Mouse (Mus musculus) brain, embryonic 14.5 days (tissue): ENCODE measurements around the gene Ost4.

Experiments used
- CTCF ChIP-seq: fragments of 200-500 bp; IDR thresholded peaks from 2 replicates; pipeline ENCODE4 v1.5.1; 2012; ENCODE audit warnings: inconsistent platforms, mild to moderate bottlenecking, moderate library complexity, borderline replicate concordance; ENCODE audit not compliant: insufficient read depth, insufficient read length; ENCODE audit errors: extremely low read depth
- POLR2A ChIP-seq: fragments of 200-500 bp; IDR thresholded peaks from 2 replicates; pipeline ENCODE4 v1.6.1; 2012; ENCODE audit warnings: mild to moderate bottlenecking, inconsistent platforms, borderline replicate concordance; ENCODE audit not compliant: poor library complexity, insufficient read depth, insufficient read length, severe bottlenecking; ENCODE audit errors: extremely low read depth

GRCm38 (mm10) chr5:30931378-30931777, 23.8 kb upstream of the Ost4 start:
- TF ChIP-seq CTCF (no peak), POLR2A (no peak)
